Mouse (Mus musculus): ENCODE measurements at regions not wholly inside any gene's neighbourhood (a gene's known extent, or its start where the extent isn't known, plus 50 kb on each side); places are given as distances from the start of the nearest gene placed in this dataset.

DNA sequence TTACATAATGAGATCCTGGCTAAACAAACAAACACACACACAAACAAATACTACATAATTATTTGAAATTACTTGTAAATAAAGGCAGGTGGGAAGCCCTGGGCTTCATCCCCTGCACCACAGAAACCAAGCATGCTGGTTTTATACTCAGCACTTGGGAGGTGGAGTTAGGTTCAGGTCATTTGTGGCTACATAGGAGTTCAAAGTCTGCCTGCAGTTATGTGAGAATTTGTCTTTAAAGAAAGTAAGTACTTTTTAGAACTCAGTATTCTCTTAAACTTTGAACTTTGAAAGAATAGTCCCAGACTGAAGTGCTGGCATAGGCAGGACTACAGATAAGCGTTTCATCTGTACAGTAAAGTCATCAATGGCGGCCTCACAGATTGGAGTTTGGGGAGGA lies 107.6 kb upstream of the Zfp217 start:
- TF ChIP-seq CHD2 (IDR thresholded peaks at IDR 0.05; ENCODE audit: low read depth, low read length) (no peak), MAFK (IDR thresholded peaks at IDR 0.05; ENCODE audit: insufficient read depth, low read depth, low read length) (no peak), ZC3H11A (IDR thresholded peaks at IDR 0.05; ENCODE audit: borderline replicate concordance, low read depth, low read length) (no peak)
